Mouse (Mus musculus) adrenal gland, adult 18-20 months (tissue): ENCODE data around the gene Tulp4. TPM values are rescaled to one million over a fixed set of nuclear protein-coding genes. Genes with fewer than 3 reads are reported as not detected.

Experiments
- DNase-seq, 2 experiments: peaks; one replicate each; pipeline ENCODE4 v3.0.0; 2021 to 2022; ENCODE audit warnings: low spot score in 2 of 2
- total RNA-seq, 2 experiments: library from RNA; stranded (reverse); gene quantifications; 1 replicate in 1 of 2; 2 replicates in 1 of 2; pipeline ENCODE4 v1.2.3; 2021

Gene Tulp4
- total RNA-seq, 2 experiments from 2014 or later: 77.4 to 85.5 TPM

DNA sequence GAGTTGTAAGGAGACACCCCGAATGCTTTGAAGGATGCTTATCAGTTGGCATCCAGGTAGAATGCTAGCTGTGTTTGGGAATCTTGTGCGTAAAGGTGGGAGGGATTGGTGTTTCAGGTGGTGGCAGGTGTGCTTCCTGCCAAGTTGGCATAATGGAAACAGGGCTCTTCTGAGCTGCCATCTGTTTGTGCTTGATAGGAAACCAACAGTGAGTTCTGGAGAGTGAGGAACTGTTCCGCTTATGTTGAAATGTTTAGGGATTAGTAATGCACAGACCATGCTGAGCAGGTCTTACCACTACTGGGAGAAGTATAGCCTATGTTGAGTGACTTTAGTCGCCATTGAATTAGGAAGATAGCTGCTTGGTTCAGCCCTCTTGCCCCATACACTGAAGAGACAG lies 12.6 kb downstream of the Tulp4 start:
- DNase-seq: no peak

DNA sequence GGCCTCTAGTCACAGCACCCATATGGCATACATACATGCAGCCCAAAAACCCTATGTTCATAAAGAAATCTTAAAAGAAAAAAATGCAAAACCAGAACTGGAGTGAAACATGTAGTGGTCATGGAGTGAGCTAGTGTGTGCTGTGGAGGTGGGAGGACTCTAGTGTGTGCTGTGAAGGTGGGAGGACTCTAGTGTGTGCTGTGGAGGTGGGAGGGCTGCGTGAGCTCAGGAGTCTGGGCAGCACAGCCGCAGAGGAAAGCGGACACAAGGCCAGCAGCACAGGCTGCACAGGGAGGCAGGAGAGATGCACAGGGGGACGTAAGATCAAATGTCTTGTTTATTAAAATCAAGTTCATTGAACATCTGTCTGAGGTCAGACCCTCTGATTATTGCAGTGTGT lies 17.5 kb downstream of the Tulp4 start:
- no peak for DNase-seq

DNA sequence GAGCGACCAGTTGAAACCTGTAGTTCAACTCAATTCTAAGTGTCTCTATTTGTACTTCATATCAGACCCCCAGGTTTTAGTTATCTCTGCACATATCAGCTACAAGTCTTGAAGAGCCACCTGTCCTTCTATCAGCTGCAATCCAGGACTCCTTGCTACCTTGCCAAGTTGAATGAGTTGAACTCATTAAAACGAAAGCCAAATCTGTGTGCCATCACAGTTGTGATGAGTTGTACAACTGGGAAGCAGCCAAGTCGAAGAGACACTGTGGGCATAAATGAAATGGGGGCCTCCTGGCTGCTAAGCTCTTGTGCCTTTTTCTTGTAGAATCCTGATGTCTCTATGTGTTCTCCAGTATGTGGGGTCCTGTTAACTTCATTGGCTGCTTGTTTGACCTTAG lies 19.2 kb downstream of the Tulp4 start:
- DNase-seq: no peak

DNA sequence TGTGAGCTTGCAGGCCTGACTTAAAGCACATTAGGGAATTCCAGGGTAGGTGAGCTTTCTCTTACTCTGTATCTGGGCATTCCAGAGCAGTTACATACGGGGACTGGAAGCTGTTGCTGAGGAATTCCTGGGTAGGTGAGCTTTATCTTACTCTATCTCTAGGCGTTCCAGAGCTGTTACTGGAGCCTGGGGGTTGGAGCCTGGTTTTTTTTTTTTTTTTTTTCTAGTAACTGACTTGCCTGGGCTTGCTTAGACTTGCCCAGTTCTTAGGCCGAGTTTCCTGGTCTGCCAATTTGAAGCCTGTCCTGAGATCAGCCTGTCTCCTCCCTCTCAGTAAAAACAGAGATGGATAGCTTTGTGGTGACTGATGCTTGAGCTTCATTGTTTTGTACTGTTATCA lies 21.8 kb downstream of the Tulp4 start:
- DNase-seq: no peak

- no peak for DNase-seq
These were observed 23.1 kb downstream of the Tulp4 start for GRCm38 (mm10) chr17:6129361-6129760.

DNA sequence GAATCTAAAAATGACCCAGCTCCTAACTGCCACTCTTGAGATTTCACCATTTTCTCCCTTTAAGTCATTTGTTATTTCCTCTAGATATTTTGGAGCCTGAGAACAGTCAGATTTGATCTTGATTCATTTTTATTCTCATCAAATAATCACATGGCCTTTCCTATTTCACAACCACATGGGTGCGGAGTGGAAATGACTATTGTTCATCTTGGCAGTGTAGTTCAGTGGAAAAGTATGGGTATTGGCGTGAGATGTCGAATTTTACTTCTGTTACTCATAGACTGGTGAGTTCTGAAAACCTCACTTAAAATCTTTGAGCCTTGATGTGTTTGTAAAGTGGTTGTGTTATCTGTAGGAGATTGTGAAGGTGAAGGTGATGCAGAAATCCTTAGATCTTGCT lies 24.8 kb downstream of the Tulp4 start:
- DNase-seq: no peak

- no peak for DNase-seq
These were observed 34.6 kb downstream of the Tulp4 start for GRCm38 (mm10) chr17:6140875-6141274.

DNA sequence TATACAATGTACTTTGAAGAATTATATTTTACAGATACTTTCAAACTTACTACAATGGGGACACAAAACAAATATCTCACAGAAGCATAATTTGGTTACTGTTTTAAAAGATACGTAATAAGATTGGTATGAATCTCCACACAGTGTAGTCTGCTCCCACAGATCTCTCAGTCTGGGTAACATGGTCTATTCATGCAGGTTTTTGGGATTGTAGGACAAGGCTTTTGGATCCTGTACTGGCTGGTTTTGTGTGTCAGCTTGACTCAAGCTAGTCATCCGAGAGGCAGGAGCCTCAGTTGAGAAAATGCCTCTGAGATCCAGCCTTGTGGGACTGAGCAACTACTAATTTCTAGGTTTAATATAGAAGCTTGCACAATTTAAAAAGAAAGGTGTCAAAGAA lies 35.1 kb downstream of the Tulp4 start:
- DNase-seq: no peak

- no peak for DNase-seq
These were observed 39.0 kb downstream of the Tulp4 start for GRCm38 (mm10) chr17:6145244-6145643.

GRCm38 (mm10) chr17:6152941-6153340 lies 46.7 kb downstream of the Tulp4 start:
- no peak for DNase-seq

DNA sequence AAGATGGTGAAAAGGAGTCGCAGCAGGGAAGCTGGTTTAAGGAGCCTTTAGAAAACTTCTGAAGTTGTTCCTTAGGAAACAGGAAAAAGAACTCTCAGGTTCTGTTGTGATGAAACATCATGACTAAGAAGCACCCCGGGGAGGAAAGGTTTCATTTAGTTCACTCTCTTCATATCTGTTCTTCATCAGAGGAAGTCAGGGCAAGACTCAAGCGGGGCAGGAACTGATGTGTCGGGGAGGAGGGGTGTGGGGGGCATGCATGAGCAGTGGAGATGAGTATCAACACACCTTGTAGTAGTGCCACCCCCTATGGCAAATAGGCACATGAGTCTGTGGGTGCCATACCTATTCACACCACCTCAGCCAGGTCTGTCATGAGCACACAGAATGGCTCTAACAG lies 47.3 kb downstream of the Tulp4 start:
- DNase-seq: no peak

DNA sequence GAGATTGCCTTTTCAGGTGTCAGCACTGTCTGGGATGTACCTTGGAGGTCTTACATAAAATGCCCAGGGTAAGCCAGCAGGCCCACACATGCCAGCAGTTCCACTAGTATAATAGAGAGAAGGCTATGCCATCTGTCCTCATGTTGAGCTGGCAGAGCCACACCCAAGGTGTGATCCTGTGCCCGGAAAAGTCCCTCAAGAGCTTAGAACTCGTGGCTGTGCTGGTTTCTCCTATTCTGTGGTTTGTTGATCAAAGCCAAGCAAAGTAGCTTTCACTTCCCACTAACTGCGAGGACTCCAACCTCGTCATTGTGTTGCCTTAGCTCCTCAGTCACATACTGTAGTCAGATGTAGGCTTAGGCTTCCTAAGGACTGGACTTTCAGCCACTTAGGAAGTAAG lies 48.1 kb downstream of the Tulp4 start:
- no peak for DNase-seq

GRCm38 (mm10) chr17:6160495-6160894 lies 54.3 kb downstream of the Tulp4 start:
- DNase-seq: no peak

DNA sequence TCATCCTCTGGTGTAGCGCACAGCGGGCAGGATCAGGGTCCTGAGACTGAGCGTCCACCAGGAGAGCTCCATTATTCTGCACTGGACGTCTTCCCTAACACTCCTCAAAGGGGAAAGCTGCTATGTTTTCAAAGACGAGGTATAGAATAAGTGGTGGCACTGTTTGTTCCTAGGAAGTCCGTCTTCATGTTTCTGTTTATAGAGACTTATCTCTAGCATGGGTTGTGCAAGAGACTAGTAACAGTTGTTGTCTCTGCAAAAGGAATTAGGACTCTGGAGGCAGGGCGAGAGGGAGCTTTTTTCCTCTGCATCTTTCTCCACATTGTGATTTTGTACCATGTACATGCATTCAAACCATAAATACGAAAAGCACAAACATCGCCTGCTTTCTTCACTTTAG lies 55.7 kb downstream of the Tulp4 start:
- DNase-seq: no peak

- DNase-seq: no peak
These were observed 56.5 kb downstream of the Tulp4 start for GRCm38 (mm10) chr17:6162761-6163160.

DNA sequence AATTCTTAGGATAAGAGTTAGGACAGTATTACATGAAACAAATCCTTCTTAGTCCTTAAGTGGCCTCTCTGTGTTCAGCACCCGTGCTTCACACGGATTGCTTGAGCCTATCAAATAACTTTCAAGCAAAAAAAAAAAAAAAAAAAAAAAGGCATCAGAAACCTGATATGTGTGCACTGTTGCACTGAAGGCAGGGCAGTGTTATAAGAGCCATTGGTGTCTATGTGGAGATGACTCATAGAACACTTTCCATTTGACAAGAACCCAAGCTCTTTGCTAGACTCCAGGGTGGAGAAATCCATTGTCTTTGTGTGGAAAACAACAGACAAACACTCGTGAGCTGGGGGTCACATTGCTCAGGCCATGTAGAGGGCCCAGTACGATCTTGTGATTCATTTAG lies 58.7 kb downstream of the Tulp4 start:
- DNase-seq: no peak

DNA sequence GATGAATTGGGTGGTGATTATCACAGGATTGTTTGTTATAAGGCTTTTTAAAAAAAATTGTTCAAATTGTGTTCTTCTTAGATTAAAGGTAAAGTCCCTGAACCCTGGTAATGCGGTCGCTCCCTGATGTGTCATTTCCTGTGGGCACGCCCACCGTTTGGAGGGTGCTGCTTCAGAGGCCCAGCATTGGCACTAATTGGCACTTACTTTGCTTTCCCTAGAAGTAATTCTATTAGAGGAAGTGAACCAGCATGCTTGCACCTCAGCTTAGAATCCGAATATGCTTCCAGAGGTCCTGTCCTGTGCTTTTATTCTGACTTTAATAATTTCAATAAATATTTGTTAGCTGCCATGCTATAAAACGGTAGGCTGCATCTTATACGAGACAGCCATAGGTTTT lies 66.2 kb downstream of the Tulp4 start:
- DNase-seq: no peak

DNA sequence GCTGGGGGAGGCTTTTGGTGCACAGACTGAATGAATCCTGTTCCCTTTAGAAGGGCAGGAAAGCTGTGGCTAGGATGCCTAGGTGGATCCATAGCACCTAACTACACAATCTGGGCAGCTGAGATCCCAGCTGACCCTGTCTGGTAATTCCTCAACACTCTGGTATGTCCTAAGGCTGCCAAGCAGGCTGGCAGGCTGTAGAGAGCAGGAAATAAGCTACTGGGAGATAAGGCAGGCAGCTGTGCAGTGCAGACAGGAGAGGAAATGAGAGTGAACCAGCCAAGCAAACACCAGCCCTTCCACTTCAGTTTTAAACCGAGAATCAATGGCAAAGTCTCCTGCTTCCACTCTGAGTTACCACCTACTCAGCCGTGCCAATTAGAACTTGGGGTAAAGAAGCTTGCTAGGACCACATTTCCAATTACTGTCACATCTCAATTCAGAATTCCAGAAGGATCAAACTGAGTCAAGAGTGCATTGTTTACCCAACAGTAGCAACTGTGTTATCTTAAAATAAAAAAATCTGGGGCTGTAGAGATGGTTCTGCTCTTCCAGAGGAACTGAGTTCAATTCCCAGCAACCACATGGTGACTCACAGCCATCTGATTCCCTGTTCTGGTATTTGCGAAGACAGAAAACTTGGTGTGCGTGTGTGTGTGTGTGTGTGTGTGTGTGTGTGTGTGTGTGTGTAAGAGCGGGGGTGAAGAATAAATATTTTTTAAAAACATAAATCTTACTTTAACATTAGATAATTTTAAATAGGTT lies 66.9 kb downstream of the Tulp4 start:
- peak in 1 of 2 experiments; percentile 13 for DNase-seq

DNA sequence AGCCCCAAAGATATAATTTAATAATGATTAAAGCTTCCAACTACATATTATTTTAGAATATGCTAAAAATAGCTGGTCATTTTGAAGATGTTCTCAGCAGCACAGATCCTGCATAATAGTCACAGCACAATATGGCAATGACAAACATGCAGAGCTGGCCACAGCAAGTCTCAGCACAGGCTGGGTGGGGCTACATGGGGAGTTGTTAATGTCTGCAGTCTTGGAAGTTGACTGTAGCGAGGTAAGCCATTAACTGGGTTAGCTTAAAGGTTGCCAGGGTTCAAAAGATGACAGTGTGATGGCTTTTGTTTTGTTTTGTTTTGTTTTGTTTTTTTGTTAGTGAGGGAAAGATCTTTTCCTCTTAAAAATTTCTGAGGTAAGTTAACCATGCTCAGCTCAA lies 68.3 kb downstream of the Tulp4 start:
- DNase-seq: no peak

GRCm38 (mm10) chr17:6178564-6179267 lies 72.5 kb downstream of the Tulp4 start:
- DNase-seq: no peak

- DNase-seq: no peak
These were observed 73.2 kb downstream of the Tulp4 start for GRCm38 (mm10) chr17:6179389-6179788.

DNA sequence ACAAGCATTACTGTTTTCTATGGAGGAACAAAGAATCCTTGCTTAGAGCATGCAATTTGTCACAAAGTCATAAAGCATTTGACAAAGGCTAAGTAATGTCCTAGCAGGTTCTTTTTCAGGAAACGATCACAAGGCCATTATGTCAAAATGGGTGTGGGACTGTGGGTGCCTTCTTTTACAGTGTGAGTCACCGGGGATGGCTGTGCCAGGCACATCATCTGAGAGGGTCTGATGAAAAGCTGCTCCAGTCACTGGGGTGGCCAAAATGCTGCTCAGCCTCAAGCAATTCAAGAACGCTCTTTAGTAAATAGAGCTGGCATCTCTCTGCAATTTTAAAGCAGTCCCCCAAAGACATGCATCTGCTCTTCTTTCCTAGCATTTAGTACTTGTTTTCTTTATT lies 74.2 kb downstream of the Tulp4 start:
- DNase-seq: no peak

GRCm38 (mm10) chr17:6182715-6183114 lies 76.5 kb downstream of the Tulp4 start:
- DNase-seq: no peak
